Mouse (Mus musculus) heart, embryonic 10.5 days (tissue): ENCODE data around the gene Aip. TPM values are rescaled to one million over a fixed set of nuclear protein-coding genes. Genes with fewer than 3 reads are reported as not detected.

Experiments
- DNase-seq: peaks from one replicate; pipeline ENCODE4 v3.0.0-alpha.2; 2017; ENCODE audit warnings: low spot score
- H3K27ac ChIP-seq: fragments of 300-500 bp; sonication (generic); 2 replicates; pipeline ENCODE4 v1.5.1; 2016; ENCODE audit warnings: mild to moderate bottlenecking
- H3K27me3 ChIP-seq: fragments of 300-500 bp; sonication (generic); 2 replicates; pipeline ENCODE4 v1.6.1; 2016; ENCODE audit warnings: mild to moderate bottlenecking; ENCODE audit not compliant: poor library complexity, insufficient read depth, severe bottlenecking
- H3K36me3 ChIP-seq: fragments of 300-500 bp; sonication (generic); 2 replicates; pipeline ENCODE4 v1.6.1; 2016; ENCODE audit warnings: mild to moderate bottlenecking, moderate library complexity
- H3K4me1 ChIP-seq: fragments of 300-500 bp; sonication (generic); 2 replicates; pipeline ENCODE4 v1.6.1; 2016; ENCODE audit warnings: mild to moderate bottlenecking
- H3K4me3 ChIP-seq: fragments of 300-500 bp; sonication (generic); 2 replicates; pipeline ENCODE4 v1.5.1; 2016; ENCODE audit warnings: mild to moderate bottlenecking, moderate library complexity
- H3K9me3 ChIP-seq: fragments of 300-500 bp; sonication (generic); 2 replicates; pipeline ENCODE4 v1.6.1; 2016; ENCODE audit warnings: mild to moderate bottlenecking, moderate library complexity
- WGBS: fragments of 180-500 bp; shearing (Covaris S2); methylation state at CpG from one replicate; pipeline ENCODE4 v1.1.7; 2016; 5-methylcytosine and 5-hydroxymethylcytosine counted together
- polyA plus RNA-seq: library from polyadenylated mRNA; unstranded; fragments of >200 nt; fragmentation: Nextera tagmentation; extraction: Ambion mirVana; gene quantifications from 2 replicates; pipeline ENCODE4 v1.2.1, GENCODE M21; 2016

The Aip gene
- 89.7 and 93.8 TPM in 2 replicates for polyA plus RNA-seq

- Histone ChIP-seq H3K4me3 (peak within 1 kb of the TSS; percentile 84), H3K27me3 (no peaks in the 10 kb centered on the region), H3K9me3 (no peaks in the 10 kb centered on the region), H3K4me1 (peaks cover 22% of the 10 kb centered on the region), H3K27ac (peak within 1 kb of the TSS; percentile 92), H3K36me3 (peaks cover 31% of the 10 kb centered on the region)
- peak; percentile 99 for DNase-seq
- 1% methylated on average over 64 of the region's 64 CpGs for WGBS
Measured at GRCm38 (mm10) chr19:4125741-4126696, at the start of gene Aip. Gene Aip (minus strand): TSS chr19:4125858.

- Histone ChIP-seq H3K4me1 (peaks cover 38% of the 10 kb centered on the region), H3K27me3 (peaks cover 8% of the 10 kb centered on the region; the same call in 1 of the 2 replicates), H3K36me3 (no peaks in the 10 kb centered on the region), H3K27ac (no peak overlapping the region), H3K9me3 (no peaks in the 10 kb centered on the region), H3K4me3 (no peak overlapping the region)
- WGBS = 56% methylated on average over 11 of the region's 11 CpGs
- no peak for DNase-seq
Measured at GRCm38 (mm10) chr19:4172925-4173324, 47.3 kb upstream of the Aip start.

- Histone ChIP-seq H3K4me1 (peaks cover 44% of the 10 kb centered on the region), H3K27ac (peak overlapping the region; percentile 65), H3K9me3 (no peaks in the 10 kb centered on the region), H3K27me3 (peaks cover 4% of the 10 kb centered on the region; the same call in 1 of the 2 replicates), H3K4me3 (no peak overlapping the region), H3K36me3 (no peaks in the 10 kb centered on the region)
- WGBS = 59% methylated on average over 13 of the region's 13 CpGs
- DNase-seq = no peak
Measured at GRCm38 (mm10) chr19:4171393-4172290, 46.0 kb upstream of the Aip start.

- no peaks in the 10 kb centered on the region for H3K36me3 ChIP-seq
- 0 out of 2 replicates have a peak, but pooled peaks cover 3% of the 10 kb centered on the region for H3K27me3 ChIP-seq
- WGBS = 89% methylated on average over 10 of the region's 10 CpGs
- no peak for DNase-seq
- H3K9me3 ChIP-seq = no peaks in the 10 kb centered on the region
- peaks cover 42% of the 10 kb centered on the region for H3K4me1 ChIP-seq
- H3K27ac ChIP-seq = peak overlapping the region; percentile 91
- H3K4me3 ChIP-seq = no peak overlapping the region
Measured at GRCm38 (mm10) chr19:4170723-4171392, 45.2 kb upstream of the Aip start.

GRCm38 (mm10) chr19:4169810-4170209, 44.2 kb upstream of the Aip start:
- peaks cover 32% of the 10 kb centered on the region for H3K4me1 ChIP-seq
- 7% methylated on average over 27 of the region's 27 CpGs for WGBS
- H3K36me3 ChIP-seq = no peaks in the 10 kb centered on the region
- H3K4me3 ChIP-seq = peak overlapping the region; percentile 56
- DNase-seq = no peak
- H3K27me3 ChIP-seq = 0 out of 2 replicates have a peak, but pooled peaks cover 3% of the 10 kb centered on the region
- no peaks in the 10 kb centered on the region for H3K9me3 ChIP-seq
- peak overlapping the region; percentile 91 for H3K27ac ChIP-seq

- Histone ChIP-seq H3K9me3 (no peaks in the 10 kb centered on the region), H3K4me3 (peak overlapping the region; percentile 56), H3K27ac (peak overlapping the region; percentile 91), H3K27me3 (0 out of 2 replicates have a peak, but pooled peaks cover 3% of the 10 kb centered on the region), H3K36me3 (no peaks in the 10 kb centered on the region), H3K4me1 (peaks cover 31% of the 10 kb centered on the region)
- under 1% methylated on average over 43 of the region's 43 CpGs for WGBS
- peak; percentile 100 for DNase-seq
Measured at GRCm38 (mm10) chr19:4169378-4169784, 43.7 kb upstream of the Aip start.

- Histone ChIP-seq H3K4me3 (no peak overlapping the region), H3K27me3 (0 out of 2 replicates have a peak, but pooled peaks cover 3% of the 10 kb centered on the region), H3K27ac (0 out of 2 replicates have a peak overlapping the region, but pooled peaks have one; percentile 8), H3K36me3 (peaks cover under 1% of the 10 kb centered on the region; the same call in 1 of the 2 replicates), H3K4me1 (peaks cover 34% of the 10 kb centered on the region), H3K9me3 (no peaks in the 10 kb centered on the region)
- no peak for DNase-seq
- WGBS = 55% methylated on average over 9 of the region's 9 CpGs
Measured at GRCm38 (mm10) chr19:4166678-4167476, 41.2 kb upstream of the Aip start.

- WGBS = 84% methylated on average over 2 of the region's 2 CpGs
- H3K27ac ChIP-seq = no peak overlapping the region
- peaks cover 20% of the 10 kb centered on the region for H3K4me1 ChIP-seq
- H3K9me3 ChIP-seq = no peaks in the 10 kb centered on the region
- H3K4me3 ChIP-seq = no peak overlapping the region
- H3K36me3 ChIP-seq = peaks cover 18% of the 10 kb centered on the region
- no peaks in the 10 kb centered on the region for H3K27me3 ChIP-seq
- no peak for DNase-seq
Measured at GRCm38 (mm10) chr19:4164721-4165120, 39.1 kb upstream of the Aip start.

GRCm38 (mm10) chr19:4164100-4164499, 38.4 kb upstream of the Aip start:
- no peak for DNase-seq
- peaks cover 24% of the 10 kb centered on the region for H3K36me3 ChIP-seq
- H3K27me3 ChIP-seq = no peaks in the 10 kb centered on the region
- H3K9me3 ChIP-seq = no peaks in the 10 kb centered on the region
- no peak overlapping the region for H3K4me3 ChIP-seq
- peaks cover 20% of the 10 kb centered on the region for H3K4me1 ChIP-seq
- 81% methylated on average over 3 of the region's 3 CpGs for WGBS
- H3K27ac ChIP-seq = no peak overlapping the region

GRCm38 (mm10) chr19:4163543-4163887, 37.9 kb upstream of the Aip start:
- DNase-seq = no peak
- WGBS = 37% methylated on average over 4 of the region's 4 CpGs
- Histone ChIP-seq H3K27ac (peak overlapping the region; percentile 85), H3K4me1 (peaks cover 20% of the 10 kb centered on the region), H3K27me3 (no peaks in the 10 kb centered on the region), H3K36me3 (peaks cover 30% of the 10 kb centered on the region), H3K4me3 (peak overlapping the region; percentile 68), H3K9me3 (no peaks in the 10 kb centered on the region)

GRCm38 (mm10) chr19:4162646-4163542, 37.2 kb upstream of the Aip start, which contains the start of gene Rps6kb2:
Gene Rps6kb2 (minus strand): TSS chr19:4163354.
- Histone ChIP-seq H3K36me3 (peaks cover 36% of the 10 kb centered on the region), H3K9me3 (no peaks in the 10 kb centered on the region), H3K27ac (peak within 1 kb of the TSS; percentile 85), H3K27me3 (no peaks in the 10 kb centered on the region), H3K4me1 (peaks cover 20% of the 10 kb centered on the region), H3K4me3 (peak within 1 kb of the TSS; percentile 68)
- 6% methylated on average over 42 of the region's 42 CpGs for WGBS
- DNase-seq = peak; percentile 97
